10 mouse cellular contexts compared by ENCODE assay signal in the genomic region with DNA sequence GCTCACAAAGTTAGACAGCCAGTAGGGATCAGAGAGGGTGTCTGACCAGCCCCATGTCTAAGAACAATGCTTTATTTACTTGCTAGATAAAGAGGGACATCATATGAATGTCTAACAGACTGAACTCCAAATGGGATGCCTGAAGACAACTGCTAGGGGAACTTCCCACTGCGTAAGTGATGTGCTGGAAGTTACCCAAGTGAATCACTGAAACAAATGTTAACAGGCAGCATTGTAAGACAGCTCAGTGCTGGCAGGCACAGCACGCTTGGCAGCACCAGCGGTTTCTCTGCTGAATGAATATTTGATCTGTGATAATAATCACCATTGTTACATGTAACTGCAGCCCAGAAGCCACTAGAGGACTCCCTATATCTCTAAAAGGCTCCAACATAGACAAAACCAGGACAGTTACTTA. TPM values are rescaled to one million over a fixed set of nuclear protein-coding genes. Genes with fewer than 3 reads are reported as not detected.
DNase-seq lines count a peak whose midpoint lies in the region; ATAC-seq and TF ChIP-seq lines count a peak whose summit lies in the region.
"Had no signal": no experiment of that assay in that cellular context is flagged by ENCODE, and none has a peak within 500 bp of the region (broad histone marks: within the 10 kb centered on the region; RNA-seq: fewer than 3 reads in every experiment).

No protein-coding gene starts in this region.

- H3K4me3 ChIP-seq in heart, embryonic 10.5 days = no peak overlapping the region
- no peak overlapping the region for H3K4me3 ChIP-seq in layer of hippocampus, adult 2 months
- no peak overlapping the region for H3K4me3 ChIP-seq in midbrain, embryonic 15.5 days
- H3K4me3 ChIP-seq: liver, embryonic 13.5 days had no signal

- 81% methylated on average over 3 of the region's 3 CpGs for WGBS in heart, embryonic 10.5 days
- WGBS in midbrain, embryonic 15.5 days = 47% methylated on average over 3 of the region's 3 CpGs

- H3K27ac ChIP-seq in heart, embryonic 10.5 days = no peak overlapping the region
- H3K27ac ChIP-seq in layer of hippocampus, adult 2 months = no peak overlapping the region
- H3K27ac ChIP-seq in midbrain, embryonic 15.5 days = no peak overlapping the region
- H3K27ac ChIP-seq: liver, embryonic 13.5 days had no signal

- H3K36me3 ChIP-seq in heart, embryonic 10.5 days = peaks cover 15% of the 10 kb centered on the region; the same call in 1 of the 2 replicates
- no peaks in the 10 kb centered on the region for H3K36me3 ChIP-seq in midbrain, embryonic 15.5 days (replicated peaks)
- H3K36me3 ChIP-seq: G1E; liver, embryonic 13.5 days had no signal

- H3K4me1 ChIP-seq in heart, embryonic 10.5 days = no peaks in the 10 kb centered on the region
- H3K4me1 ChIP-seq in midbrain, embryonic 15.5 days = no peaks in the 10 kb centered on the region
- H3K4me1 ChIP-seq: liver, embryonic 13.5 days had no signal

- no peaks in the 10 kb centered on the region for H3K9me3 ChIP-seq in heart, embryonic 10.5 days
- no peaks in the 10 kb centered on the region for H3K9me3 ChIP-seq in midbrain, embryonic 15.5 days
- H3K9me3 ChIP-seq: G1E; liver, embryonic 13.5 days had no signal

- TF ChIP-seq CTCF in layer of hippocampus, adult 2 months (conservative IDR thresholded peaks at IDR 0.05) = peak; percentile 76

- peak; percentile 88 for ATAC-seq in midbrain, embryonic 15.5 days (replicated peaks)

- no peak overlapping the region for H3K4me2 ChIP-seq in midbrain, embryonic 15.5 days
- H3K4me2 ChIP-seq: liver, embryonic 13.5 days had no signal

- DNase-seq in heart, adult 18-20 months = peak; percentile 13 to 30
- no peak for DNase-seq in heart, embryonic 10.5 days (ENCODE audit: low spot score)
- peak; percentile 88 for DNase-seq in NIH3T3 (ENCODE audit: low read depth)
- DNase-seq in fat pad, adult 2 months (ENCODE audit: extremely low read depth, low read depth, low spot score) = peak; percentile 40
- DNase-seq in layer of hippocampus, adult 2 months (ENCODE audit: low spot score in 2 of 2) = peak; percentile 63 to 85
- DNase-seq in thymus, postnatal 25 days = no peak
- no peak for DNase-seq in embryo, embryonic 11 days
- DNase-seq: liver, embryonic 13.5 days had no signal

- no peaks in the 10 kb centered on the region for H3K27me3 ChIP-seq in heart, embryonic 10.5 days (ENCODE audit: insufficient read depth, poor library complexity, severe bottlenecking)
- H3K27me3 ChIP-seq in midbrain, embryonic 15.5 days (replicated peaks) = no peaks in the 10 kb centered on the region
- H3K27me3 ChIP-seq: liver, embryonic 13.5 days had no signal

- H3K9ac ChIP-seq in midbrain, embryonic 15.5 days = no peak overlapping the region
- H3K9ac ChIP-seq: liver, embryonic 13.5 days had no signal

RNA-seq across cellular contexts. Expression of a gene that starts 58.4 kb away (rescaled TPM):
- total RNA-seq in heart, adult 18-20 months (2021) = 1 to 10 TPM; 7.6 to 9.8 TPM
- polyA plus RNA-seq in heart, embryonic 10.5 days (2016; fragmentation: Nextera tagmentation; extraction: Ambion mirVana) = 19.2 and 24.7 TPM in 2 replicates
- 10 to 100 TPM; 32.0 to 32.9 TPM for total RNA-seq in layer of hippocampus, adult 2 months (2021)
- polyA plus RNA-seq in midbrain, embryonic 15.5 days (2015; fragmentation: Nextera tagmentation; extraction: Ambion mirVana) = 35.6 and 45.9 TPM in 2 replicates
- total RNA-seq: G1E had no signal
- polyA plus RNA-seq: G1E had no signal

Comparison
In these comparisons a context has a peak if more than half of its experiments do, and no peak if none do; other contexts are left out.
1. DNase-seq: peak in heart, adult 18-20 months (2 of 2), NIH3T3 (single experiment), fat pad, adult 2 months (single experiment) and layer of hippocampus, adult 2 months (2 of 2); none in heart, embryonic 10.5 days (single experiment), thymus, postnatal 25 days (single experiment) and embryo, embryonic 11 days (single experiment).